Mouse (Mus musculus): ENCODE measurements around the gene Ets1. TPM values are rescaled to one million over a fixed set of nuclear protein-coding genes. Genes with fewer than 3 reads are reported as not detected.

The Ets1 gene
- polyA plus RNA-seq, 1 experiment = 1.1 TPM

- peaks cover 8% of the 10 kb centered on the region for H3K4me1 ChIP-seq (ENCODE audit: control insufficient read depth, insufficient read depth, low read length)
- no peak overlapping the region for H3K27ac ChIP-seq (ENCODE audit: control insufficient read depth, insufficient read depth, low read depth, low read length)
- TF ChIP-seq POLR2A (IDR thresholded peaks at IDR 0.05; ENCODE audit: control insufficient read depth, low read depth, low read length) (no peak), CTCF (IDR thresholded peaks at IDR 0.05; ENCODE audit: control insufficient read depth, insufficient read depth, insufficient replicate concordance, low read depth, low read length) (no peak)
- H3K4me3 ChIP-seq (ENCODE audit: control insufficient read depth, low read depth, low read length) = no peak overlapping the region
- no peaks in the 10 kb centered on the region for H3K27me3 ChIP-seq (ENCODE audit: control insufficient read depth, insufficient read depth, low read length)
- no peaks in the 10 kb centered on the region for H3K36me3 ChIP-seq (ENCODE audit: control insufficient read depth, insufficient read depth, low read length)
Measured at GRCm38 (mm10) chr9:32700091-32700905, 64.3 kb downstream of the Ets1 start.

- no peak overlapping the region for H3K27ac ChIP-seq (ENCODE audit: control insufficient read depth, insufficient read depth, low read depth, low read length)
- TF ChIP-seq CTCF (IDR thresholded peaks at IDR 0.05; ENCODE audit: control insufficient read depth, insufficient read depth, insufficient replicate concordance, low read depth, low read length) = no peak
- no peak for TF ChIP-seq POLR2A (IDR thresholded peaks at IDR 0.05; ENCODE audit: control insufficient read depth, low read depth, low read length)
- H3K4me1 ChIP-seq (ENCODE audit: control insufficient read depth, insufficient read depth, low read length) = peaks cover 2% of the 10 kb centered on the region; the same call in 1 of the 2 replicates
- no peaks in the 10 kb centered on the region for H3K36me3 ChIP-seq (ENCODE audit: control insufficient read depth, insufficient read depth, low read length)
- H3K27me3 ChIP-seq (ENCODE audit: control insufficient read depth, insufficient read depth, low read length) = no peaks in the 10 kb centered on the region
- H3K4me3 ChIP-seq (ENCODE audit: control insufficient read depth, low read depth, low read length) = no peak overlapping the region
Measured at GRCm38 (mm10) chr9:32701126-32701997, 65.3 kb downstream of the Ets1 start.

GRCm38 (mm10) chr9:32701998-32702305 lies 65.9 kb downstream of the Ets1 start:
- no peaks in the 10 kb centered on the region for H3K36me3 ChIP-seq (ENCODE audit: control insufficient read depth, insufficient read depth, low read length)
- H3K27ac ChIP-seq (ENCODE audit: control insufficient read depth, insufficient read depth, low read depth, low read length) = no peak overlapping the region
- no peaks in the 10 kb centered on the region for H3K4me1 ChIP-seq (ENCODE audit: control insufficient read depth, insufficient read depth, low read length)
- no peaks in the 10 kb centered on the region for H3K27me3 ChIP-seq (ENCODE audit: control insufficient read depth, insufficient read depth, low read length)
- H3K4me3 ChIP-seq (ENCODE audit: control insufficient read depth, low read depth, low read length) = no peak overlapping the region
- TF ChIP-seq CTCF (IDR thresholded peaks at IDR 0.05; ENCODE audit: control insufficient read depth, insufficient read depth, insufficient replicate concordance, low read depth, low read length) = no peak
- no peak for TF ChIP-seq POLR2A (IDR thresholded peaks at IDR 0.05; ENCODE audit: control insufficient read depth, low read depth, low read length)

- Histone ChIP-seq H3K27ac (ENCODE audit: control insufficient read depth, insufficient read depth, low read depth, low read length) (no peak overlapping the region), H3K4me1 (ENCODE audit: control insufficient read depth, insufficient read depth, low read length) (no peaks in the 10 kb centered on the region), H3K4me3 (ENCODE audit: control insufficient read depth, low read depth, low read length) (no peak overlapping the region), H3K27me3 (ENCODE audit: control insufficient read depth, insufficient read depth, low read length) (no peaks in the 10 kb centered on the region), H3K36me3 (ENCODE audit: control insufficient read depth, insufficient read depth, low read length) (no peaks in the 10 kb centered on the region)
- TF ChIP-seq CTCF (IDR thresholded peaks at IDR 0.05; ENCODE audit: control insufficient read depth, insufficient read depth, insufficient replicate concordance, low read depth, low read length) = no peak
Measured at GRCm38 (mm10) chr9:32702836-32703395, 66.9 kb downstream of the Ets1 start.

DNA sequence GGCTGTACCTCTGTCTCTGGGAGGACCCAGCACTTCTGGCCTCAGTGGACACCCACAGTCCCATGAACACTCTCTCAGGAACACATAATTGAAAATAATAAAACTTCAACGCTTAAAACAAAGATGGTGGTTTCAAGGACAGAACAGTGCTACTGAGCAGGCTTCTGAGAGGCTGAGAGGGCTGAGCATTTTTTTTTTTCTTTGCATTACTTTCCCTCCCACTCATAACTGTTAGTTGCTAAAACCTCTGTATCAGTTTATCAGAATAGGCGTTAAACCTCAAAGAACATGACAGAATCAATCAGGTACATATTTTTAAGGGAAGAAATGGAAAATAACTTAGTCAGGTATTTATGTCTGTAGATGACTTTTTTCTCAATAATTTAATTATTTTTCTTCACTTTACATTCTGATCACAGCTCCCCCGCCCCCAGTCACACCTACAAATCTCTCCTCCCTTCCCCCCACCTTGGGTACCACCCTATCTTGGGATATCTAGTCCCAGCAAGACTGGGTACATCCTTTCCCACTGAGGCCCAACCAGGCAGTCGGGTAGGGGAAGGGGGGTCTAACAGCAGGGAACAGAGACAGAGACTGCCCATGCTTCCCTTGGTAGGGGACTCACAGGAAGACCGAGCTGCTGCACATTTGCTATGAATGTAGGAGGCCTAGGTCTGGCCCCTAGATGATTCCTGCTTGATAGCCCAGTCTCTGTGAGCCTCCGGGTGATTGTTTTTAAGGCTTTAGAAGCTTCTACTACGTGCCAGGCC lies 68.1 kb downstream of the Ets1 start:
- Histone ChIP-seq H3K4me1 (ENCODE audit: control insufficient read depth, insufficient read depth, low read length) (no peaks in the 10 kb centered on the region), H3K4me3 (ENCODE audit: control insufficient read depth, low read depth, low read length) (no peak overlapping the region), H3K27ac (ENCODE audit: control insufficient read depth, insufficient read depth, low read depth, low read length) (no peak overlapping the region), H3K27me3 (ENCODE audit: control insufficient read depth, insufficient read depth, low read length) (no peaks in the 10 kb centered on the region), H3K36me3 (ENCODE audit: control insufficient read depth, insufficient read depth, low read length) (no peaks in the 10 kb centered on the region)
- TF ChIP-seq CTCF (IDR thresholded peaks at IDR 0.05; ENCODE audit: control insufficient read depth, insufficient read depth, insufficient replicate concordance, low read depth, low read length) (no peak), POLR2A (IDR thresholded peaks at IDR 0.05; ENCODE audit: control insufficient read depth, low read depth, low read length) (no peak)

DNA sequence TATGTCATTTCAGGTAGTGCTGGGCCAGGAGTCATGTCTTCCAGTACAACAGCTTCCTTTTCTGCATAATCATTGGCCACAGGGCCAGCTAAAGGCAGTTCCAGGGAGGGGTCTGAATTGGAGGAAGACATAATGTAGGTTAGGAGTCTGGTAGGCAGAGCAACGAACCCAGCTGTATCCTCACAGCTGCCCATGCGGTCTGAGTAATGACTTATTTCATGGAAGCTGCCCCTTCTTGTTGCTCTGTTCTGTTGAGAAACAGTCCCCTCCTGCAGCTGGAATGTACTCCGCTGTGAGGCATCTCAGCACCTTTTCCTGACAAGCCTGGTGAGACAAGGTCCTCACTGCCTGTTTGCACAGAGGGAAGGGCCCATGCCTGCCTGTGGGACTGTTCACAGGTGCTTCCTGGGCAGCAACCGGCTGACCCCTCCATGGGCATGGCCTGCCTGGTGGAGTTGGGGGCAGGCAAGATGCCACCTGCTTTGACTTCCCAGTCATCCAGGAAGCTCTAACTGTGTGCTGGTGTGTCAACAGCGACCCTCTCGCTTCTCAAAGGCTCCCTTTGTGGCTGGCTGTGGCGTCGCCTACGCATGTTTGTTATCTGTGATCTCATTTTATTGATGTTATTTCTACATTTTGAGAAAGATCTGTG lies 69.9 kb downstream of the Ets1 start:
- no peaks in the 10 kb centered on the region for H3K27me3 ChIP-seq (ENCODE audit: control insufficient read depth, insufficient read depth, low read length)
- TF ChIP-seq CTCF (IDR thresholded peaks at IDR 0.05; ENCODE audit: control insufficient read depth, insufficient read depth, insufficient replicate concordance, low read depth, low read length) = no peak
- no peak overlapping the region for H3K27ac ChIP-seq (ENCODE audit: control insufficient read depth, insufficient read depth, low read depth, low read length)
- no peaks in the 10 kb centered on the region for H3K36me3 ChIP-seq (ENCODE audit: control insufficient read depth, insufficient read depth, low read length)
- H3K4me3 ChIP-seq (ENCODE audit: control insufficient read depth, low read depth, low read length) = no peak overlapping the region
- H3K4me1 ChIP-seq (ENCODE audit: control insufficient read depth, insufficient read depth, low read length) = peaks cover 3% of the 10 kb centered on the region

Data from testis, adult 2 months (tissue).